Mouse (Mus musculus): ENCODE results near the gene Iqcf5. TPM values are rescaled to one million over a fixed set of nuclear protein-coding genes. Genes with fewer than 3 reads are reported as not detected.
"Not testable (repeated sequence)": the region's sequence is repeated elsewhere in the genome, so short reads cannot be mapped to it uniquely, and the experiment has no call there.

Gene Iqcf5
- polyA plus RNA-seq, 1 experiment from 2014 or later = not detected

DNA sequence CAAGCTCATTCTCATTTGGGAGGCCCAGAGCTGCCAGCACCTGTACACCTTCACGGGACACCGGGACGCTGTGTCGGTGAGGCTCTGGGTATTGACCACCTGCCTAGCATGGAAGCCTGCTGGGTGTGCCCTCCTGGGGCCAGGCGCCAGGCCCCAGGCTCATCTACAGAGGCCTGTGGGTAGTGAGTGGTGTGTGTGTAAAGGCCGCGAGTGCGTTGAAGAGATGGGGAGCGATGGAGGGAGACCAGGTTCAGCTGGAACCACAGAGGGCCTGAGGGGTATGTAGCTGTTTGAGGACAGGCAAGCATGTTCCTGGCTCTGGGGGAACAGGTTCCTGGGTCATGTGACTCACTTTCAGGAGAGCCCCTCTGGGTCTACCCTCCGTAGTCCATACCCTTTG is 31.2 kb upstream of the Iqcf5 start:
- 93% methylated on average over 10 of the region's 10 CpGs for WGBS
- ATAC-seq (ENCODE audit: low FRiP score) = no peak
- no peak overlapping the region for H3K27ac ChIP-seq
- peaks cover 8% of the 10 kb centered on the region for H3K4me1 ChIP-seq (replicated peaks)
- no peak overlapping the region for H3K4me3 ChIP-seq
- peaks cover 66% of the 10 kb centered on the region for H3K36me3 ChIP-seq
- no peaks in the 10 kb centered on the region for H3K9me3 ChIP-seq
- H3K27me3 ChIP-seq = no peaks in the 10 kb centered on the region
- no peak overlapping the region for H3K9ac ChIP-seq
- no peak overlapping the region for H3K4me2 ChIP-seq

DNA sequence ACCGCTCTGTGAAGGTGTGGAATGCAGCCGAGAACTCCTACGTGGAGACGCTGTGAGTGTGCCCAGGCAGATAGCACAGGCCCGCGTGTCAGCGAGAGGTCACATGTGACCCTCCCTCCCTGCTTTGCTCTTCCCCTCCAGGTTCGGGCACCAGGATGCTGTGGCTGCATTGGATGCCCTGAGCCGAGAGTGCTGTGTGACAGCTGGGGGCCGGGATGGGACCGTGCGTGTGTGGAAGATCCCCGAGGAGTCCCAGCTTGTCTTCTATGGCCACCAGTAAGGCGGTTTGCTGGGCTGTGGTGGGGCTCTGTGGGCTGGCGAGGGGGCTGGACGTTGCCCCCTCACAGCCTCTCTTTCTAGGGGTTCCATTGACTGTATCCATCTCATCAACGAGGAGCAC is 30.8 kb upstream of the Iqcf5 start:
- no peak overlapping the region for H3K4me3 ChIP-seq
- H3K36me3 ChIP-seq = peaks cover 66% of the 10 kb centered on the region
- 93% methylated on average over 17 of the region's 17 CpGs for WGBS
- H3K27me3 ChIP-seq = no peaks in the 10 kb centered on the region
- no peak overlapping the region for H3K4me2 ChIP-seq
- no peak overlapping the region for H3K27ac ChIP-seq
- no peaks in the 10 kb centered on the region for H3K9me3 ChIP-seq
- ATAC-seq (ENCODE audit: low FRiP score) = no peak
- H3K9ac ChIP-seq = no peak overlapping the region
- H3K4me1 ChIP-seq (replicated peaks) = peaks cover 4% of the 10 kb centered on the region; the same call in 1 of the 2 replicates

DNA sequence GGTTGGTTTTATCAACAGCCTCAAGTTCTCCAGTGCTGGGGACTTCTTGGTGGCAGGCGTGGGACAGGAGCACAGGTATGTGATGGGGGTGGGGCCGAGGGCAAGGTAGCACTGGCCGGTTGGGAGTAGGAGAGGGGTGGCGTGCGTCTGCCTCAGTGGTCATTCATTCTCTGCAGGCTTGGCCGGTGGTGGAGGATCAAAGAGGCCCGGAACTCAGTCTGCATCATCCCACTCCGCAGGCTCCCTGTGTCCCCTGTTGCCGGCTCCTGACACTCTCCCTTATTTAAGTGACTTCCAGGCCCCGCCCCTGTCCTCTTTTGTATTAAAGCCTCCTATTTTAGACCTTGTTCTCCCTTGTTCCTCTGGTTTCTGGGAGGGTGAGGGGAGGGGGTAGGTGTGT is 29.3 kb upstream of the Iqcf5 start:
- no peaks in the 10 kb centered on the region for H3K27me3 ChIP-seq
- H3K4me2 ChIP-seq = no peak overlapping the region
- WGBS = 82% methylated on average over 10 of the region's 10 CpGs
- H3K4me3 ChIP-seq = no peak overlapping the region
- H3K9me3 ChIP-seq = no peaks in the 10 kb centered on the region
- H3K27ac ChIP-seq = no peak overlapping the region
- H3K36me3 ChIP-seq = peaks cover 63% of the 10 kb centered on the region
- H3K9ac ChIP-seq = no peak overlapping the region
- H3K4me1 ChIP-seq (replicated peaks) = no peaks in the 10 kb centered on the region
- ATAC-seq (ENCODE audit: low FRiP score) = no peak

DNA sequence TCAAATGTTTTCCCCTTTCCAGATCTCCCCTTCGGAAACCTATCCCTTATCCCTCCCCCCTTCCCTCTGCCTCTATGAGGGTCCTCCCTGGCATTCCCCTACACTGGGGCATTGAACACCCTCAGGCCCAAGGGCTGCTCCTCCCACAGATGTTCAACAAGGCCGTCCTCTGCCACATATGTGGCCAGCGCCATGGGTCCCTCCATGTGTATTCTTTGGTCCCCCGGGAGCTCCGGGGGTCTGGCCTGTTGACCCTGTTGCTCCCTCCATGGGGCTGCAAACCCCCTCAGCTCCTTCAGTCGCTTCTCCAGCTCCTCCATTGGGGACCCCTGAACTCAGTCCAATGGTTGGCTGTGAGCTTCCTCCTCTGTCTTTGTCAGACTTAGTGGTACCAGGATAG is 26.8 kb upstream of the Iqcf5 start:
- not testable (repeated sequence) for H3K4me1 ChIP-seq (replicated peaks); H3K27ac ChIP-seq; H3K4me2 ChIP-seq; H3K4me3 ChIP-seq; H3K27me3 ChIP-seq; H3K9ac ChIP-seq; ATAC-seq (ENCODE audit: low FRiP score); H3K9me3 ChIP-seq
- H3K36me3 ChIP-seq = peaks cover 39% of the 10 kb centered on the region
- WGBS = 88% methylated on average over 6 of the region's 6 CpGs

DNA sequence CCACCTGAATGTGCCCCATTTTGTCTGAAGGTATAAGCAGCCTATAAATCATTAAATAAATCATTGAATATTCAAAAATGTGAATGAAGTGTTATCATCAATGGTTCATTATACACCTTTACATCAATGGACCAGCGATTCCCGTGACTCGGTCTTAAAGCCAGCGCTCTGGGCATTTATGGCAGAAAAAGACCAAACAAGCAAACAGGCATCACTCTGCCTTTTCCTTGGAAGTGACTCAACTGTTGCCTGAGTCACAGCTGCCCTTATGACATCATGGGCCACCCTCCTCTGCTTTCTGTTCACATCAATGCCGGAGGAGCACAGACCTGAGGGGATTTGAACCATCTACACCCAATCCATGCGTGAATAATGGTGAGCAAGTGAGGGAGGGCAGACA is 14.7 kb upstream of the Iqcf5 start, which contains the start of gene Iqcf1:
Iqcf1 (plus strand) TSS at position 301 of the 400 bp plus-strand sequence.
- no peak within 1 kb of the TSS for H3K4me3 ChIP-seq
- no peak within 1 kb of the TSS for H3K27ac ChIP-seq
- H3K4me1 ChIP-seq (replicated peaks) = no peaks in the 10 kb centered on the region
- WGBS = 94% methylated on average over 6 of the region's 6 CpGs
- no peak within 1 kb of the TSS for H3K9ac ChIP-seq
- H3K36me3 ChIP-seq = no peaks in the 10 kb centered on the region
- ATAC-seq (ENCODE audit: low FRiP score) = no peak
- H3K27me3 ChIP-seq = 0 out of 2 replicates have a peak, but pooled peaks cover 2% of the 10 kb centered on the region
- no peak within 1 kb of the TSS for H3K4me2 ChIP-seq
- H3K9me3 ChIP-seq = no peaks in the 10 kb centered on the region

DNA sequence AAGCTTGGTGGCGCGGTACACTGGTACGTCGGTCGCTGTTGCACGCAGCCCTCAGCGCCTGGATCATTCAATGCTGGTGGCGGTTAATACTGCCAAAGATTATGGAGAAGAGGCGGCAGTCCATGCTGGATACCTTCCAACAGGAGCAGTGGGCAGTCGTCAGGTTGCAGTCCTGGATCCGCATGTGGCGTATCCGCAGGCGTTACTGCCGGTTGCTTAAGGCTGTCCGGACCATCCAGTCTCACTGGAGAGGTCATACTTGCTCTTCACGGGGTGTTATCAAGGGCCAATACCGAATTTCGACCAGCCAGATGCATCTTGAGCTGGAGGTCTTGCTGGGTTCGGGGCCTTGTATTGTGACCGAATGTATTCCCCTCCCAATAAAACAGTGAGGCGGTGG is 12.5 kb upstream of the Iqcf5 start:
- WGBS = 92% methylated on average over 22 of the region's 22 CpGs
- Histone ChIP-seq H3K9me3 (no peaks in the 10 kb centered on the region), H3K4me2 (no peak overlapping the region), H3K9ac (no peak overlapping the region), H3K4me1 (replicated peaks) (no peaks in the 10 kb centered on the region), H3K27ac (no peak overlapping the region), H3K4me3 (no peak overlapping the region), H3K36me3 (no peaks in the 10 kb centered on the region), H3K27me3 (0 out of 2 replicates have a peak, but pooled peaks cover 2% of the 10 kb centered on the region)
- no peak for ATAC-seq (ENCODE audit: low FRiP score)

DNA sequence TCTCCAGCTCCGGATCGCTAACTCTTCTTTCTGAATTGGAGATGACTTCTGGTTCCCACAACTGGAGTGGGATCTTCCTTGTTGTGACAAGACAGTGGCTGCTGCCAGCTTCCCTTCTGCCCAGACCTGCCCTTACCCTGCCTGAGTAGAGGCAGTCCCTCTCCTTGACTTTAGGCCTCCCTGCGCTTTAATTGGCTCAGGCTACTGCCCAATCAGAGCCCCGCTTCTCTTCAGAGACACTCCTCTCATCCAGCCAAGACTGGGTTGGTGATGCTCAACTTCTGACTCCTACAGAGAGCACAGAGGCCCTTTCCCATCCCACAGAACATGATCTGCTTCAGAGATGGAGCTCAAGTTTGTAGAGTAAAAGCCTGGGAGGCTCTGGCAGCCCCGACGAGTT is 10.1 kb upstream of the Iqcf5 start:
- H3K36me3 ChIP-seq = no peaks in the 10 kb centered on the region
- no peak overlapping the region for H3K27ac ChIP-seq
- no peak for ATAC-seq (ENCODE audit: low FRiP score)
- H3K4me3 ChIP-seq = no peak overlapping the region
- no peak overlapping the region for H3K9ac ChIP-seq
- no peaks in the 10 kb centered on the region for H3K9me3 ChIP-seq
- H3K4me1 ChIP-seq (replicated peaks) = no peaks in the 10 kb centered on the region
- 0 out of 2 replicates have a peak, but pooled peaks cover 2% of the 10 kb centered on the region for H3K27me3 ChIP-seq
- WGBS = 75% methylated on average over 6 of the region's 6 CpGs
- no peak overlapping the region for H3K4me2 ChIP-seq

DNA sequence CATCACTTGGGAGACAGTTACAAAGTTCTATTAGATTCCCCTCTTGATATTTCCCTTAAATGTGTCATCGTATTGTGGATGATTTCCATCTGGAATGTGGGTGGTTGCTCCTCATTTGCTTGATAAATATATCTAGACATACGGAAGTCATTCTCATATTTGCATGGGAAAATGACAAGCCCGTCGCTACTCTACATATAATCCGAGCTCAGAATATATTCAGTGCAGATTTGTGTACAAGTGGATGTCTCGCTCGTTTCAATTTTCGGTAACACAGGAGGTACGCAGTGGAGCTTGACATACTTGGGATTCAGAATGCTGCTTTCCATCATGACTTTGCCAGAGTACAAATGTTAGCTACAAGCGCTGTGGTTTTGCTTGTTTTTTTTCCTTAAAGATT is 5.0 kb upstream of the Iqcf5 start:
- Histone ChIP-seq H3K4me3 (no peak overlapping the region), H3K27ac (no peak overlapping the region), H3K27me3 (no peaks in the 10 kb centered on the region), H3K9ac (no peak overlapping the region), H3K9me3 (no peaks in the 10 kb centered on the region), H3K36me3 (no peaks in the 10 kb centered on the region), H3K4me2 (no peak overlapping the region), H3K4me1 (replicated peaks) (no peaks in the 10 kb centered on the region; the same call in 1 of the 2 replicates)
- no peak for ATAC-seq (ENCODE audit: low FRiP score)
- WGBS = 93% methylated on average over 10 of the region's 10 CpGs

DNA sequence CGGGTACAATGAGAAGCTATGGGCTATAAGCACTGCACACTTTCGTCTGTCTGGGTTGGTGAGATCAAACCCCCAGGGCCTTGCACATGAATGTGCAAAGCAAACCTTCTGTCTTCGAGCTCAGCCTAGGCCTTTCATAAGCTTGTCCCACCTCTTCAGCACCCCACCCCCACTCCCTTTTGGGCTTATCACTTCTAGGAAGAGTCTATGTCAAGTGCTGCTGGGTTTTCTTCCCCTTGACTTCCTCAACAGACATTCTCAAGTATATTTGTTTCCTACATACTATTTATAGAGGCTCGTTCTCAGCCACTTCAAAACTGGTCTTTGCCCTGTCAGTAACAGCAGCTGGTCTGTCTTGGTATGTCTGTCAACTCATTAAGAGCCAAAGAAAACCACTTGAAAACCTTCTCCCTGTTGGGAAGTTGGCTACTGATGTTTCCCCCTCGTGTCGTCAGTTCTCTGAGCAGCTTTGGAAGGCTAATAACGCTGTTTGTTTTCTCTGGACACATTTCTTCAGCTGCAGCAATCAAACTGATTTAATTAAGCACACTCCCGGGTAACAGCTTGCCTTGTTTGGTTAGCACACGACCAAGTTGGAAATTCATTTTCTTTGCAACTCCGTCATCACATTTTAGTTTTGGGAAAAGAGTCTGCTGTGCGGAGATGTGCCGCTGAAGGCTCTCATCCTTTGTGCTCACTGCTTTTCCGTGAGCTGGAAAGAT is 1.5 kb upstream of the Iqcf5 start:
- H3K9ac ChIP-seq = no peak overlapping the region
- H3K4me2 ChIP-seq = no peak overlapping the region
- ATAC-seq (ENCODE audit: low FRiP score) = no peak
- H3K4me1 ChIP-seq (replicated peaks) = no peaks in the 10 kb centered on the region; the same call in 1 of the 2 replicates
- WGBS = 74% methylated on average over 13 of the region's 13 CpGs
- no peaks in the 10 kb centered on the region for H3K9me3 ChIP-seq
- H3K36me3 ChIP-seq = no peaks in the 10 kb centered on the region
- H3K27me3 ChIP-seq = no peaks in the 10 kb centered on the region
- H3K4me3 ChIP-seq = no peak overlapping the region
- no peak overlapping the region for H3K27ac ChIP-seq

DNA sequence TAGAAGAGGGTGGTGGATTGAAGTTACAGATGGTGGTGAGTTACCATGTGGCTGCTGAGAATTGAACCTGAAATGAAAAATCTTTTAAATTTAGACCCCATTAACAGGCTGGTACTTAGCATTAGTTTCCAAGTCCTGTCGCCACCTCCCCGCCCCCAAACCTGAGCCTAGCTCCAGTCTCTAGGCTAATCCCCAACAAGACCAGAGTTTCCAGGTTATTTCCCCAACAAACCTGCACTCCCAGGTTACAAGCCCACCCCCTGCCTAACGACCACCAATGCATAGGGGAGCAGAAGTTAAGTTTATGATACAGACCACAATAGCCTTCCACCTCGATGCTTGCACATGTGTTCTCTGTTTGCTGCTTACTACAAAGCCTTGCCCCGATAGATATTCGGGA is 807 bp upstream of the Iqcf5 start:
- no peak overlapping the region for H3K4me3 ChIP-seq
- H3K36me3 ChIP-seq = no peaks in the 10 kb centered on the region
- H3K9me3 ChIP-seq = no peaks in the 10 kb centered on the region
- H3K4me2 ChIP-seq = no peak overlapping the region
- WGBS = 82% methylated on average over 6 of the region's 6 CpGs
- ATAC-seq (ENCODE audit: low FRiP score) = no peak
- no peak overlapping the region for H3K27ac ChIP-seq
- no peak overlapping the region for H3K9ac ChIP-seq
- H3K4me1 ChIP-seq (replicated peaks) = no peaks in the 10 kb centered on the region; the same call in 1 of the 2 replicates
- no peaks in the 10 kb centered on the region for H3K27me3 ChIP-seq

DNA sequence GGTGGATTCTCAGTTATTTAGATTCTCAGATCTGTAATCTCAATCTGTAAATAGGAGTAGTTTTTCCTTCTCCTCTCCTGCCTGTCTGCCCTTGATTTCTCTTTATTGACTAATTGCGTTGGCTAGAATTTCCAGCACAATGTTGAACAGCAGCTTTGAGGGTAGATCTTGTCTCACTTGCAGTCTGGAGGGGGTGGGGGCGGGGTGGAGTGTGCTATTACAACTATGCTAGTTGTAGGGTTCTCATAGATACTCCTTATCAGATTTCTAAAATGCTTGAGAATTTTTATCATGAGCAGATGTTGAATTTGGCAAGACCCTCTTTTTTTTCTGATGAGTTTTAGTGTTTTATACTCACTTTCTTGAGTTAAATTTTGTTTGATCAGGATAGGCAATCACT is 5.1 kb downstream of the Iqcf5 start:
- no peaks in the 10 kb centered on the region for H3K36me3 ChIP-seq
- H3K4me1 ChIP-seq (replicated peaks) = no peaks in the 10 kb centered on the region
- no peaks in the 10 kb centered on the region for H3K27me3 ChIP-seq
- 85% methylated on average over 2 of the region's 2 CpGs for WGBS
- no peak overlapping the region for H3K27ac ChIP-seq
- H3K4me2 ChIP-seq = no peak overlapping the region
- no peak overlapping the region for H3K9ac ChIP-seq
- no peak for ATAC-seq (ENCODE audit: low FRiP score)
- H3K4me3 ChIP-seq = no peak overlapping the region
- H3K9me3 ChIP-seq = no peaks in the 10 kb centered on the region

DNA sequence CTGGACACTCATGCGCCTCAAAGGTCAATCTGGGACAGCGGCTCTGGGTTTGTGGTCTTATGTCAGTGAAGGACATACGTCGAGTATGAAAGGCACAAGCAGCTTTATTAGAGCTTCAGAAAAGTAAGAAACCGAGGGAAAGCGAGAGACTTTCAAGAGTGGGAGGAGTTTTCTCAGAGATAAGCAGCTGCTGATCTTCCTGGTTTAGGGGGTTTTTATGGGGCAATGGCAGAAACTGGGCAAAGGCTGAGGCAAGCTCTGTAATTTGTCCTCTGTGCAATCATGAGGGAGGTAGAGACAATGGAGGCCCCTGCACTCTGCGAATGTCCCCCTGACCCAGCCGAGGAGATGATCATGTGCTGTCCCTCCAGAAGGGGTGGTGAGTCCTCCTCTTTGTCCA is 5.5 kb downstream of the Iqcf5 start:
- 85% methylated on average over 8 of the region's 8 CpGs for WGBS
- no peak overlapping the region for H3K4me2 ChIP-seq
- no peak overlapping the region for H3K9ac ChIP-seq
- H3K27ac ChIP-seq = no peak overlapping the region
- no peak for ATAC-seq (ENCODE audit: low FRiP score)
- no peaks in the 10 kb centered on the region for H3K36me3 ChIP-seq
- no peaks in the 10 kb centered on the region for H3K9me3 ChIP-seq
- H3K4me3 ChIP-seq = no peak overlapping the region
- H3K4me1 ChIP-seq (replicated peaks) = no peaks in the 10 kb centered on the region
- H3K27me3 ChIP-seq = no peaks in the 10 kb centered on the region

DNA sequence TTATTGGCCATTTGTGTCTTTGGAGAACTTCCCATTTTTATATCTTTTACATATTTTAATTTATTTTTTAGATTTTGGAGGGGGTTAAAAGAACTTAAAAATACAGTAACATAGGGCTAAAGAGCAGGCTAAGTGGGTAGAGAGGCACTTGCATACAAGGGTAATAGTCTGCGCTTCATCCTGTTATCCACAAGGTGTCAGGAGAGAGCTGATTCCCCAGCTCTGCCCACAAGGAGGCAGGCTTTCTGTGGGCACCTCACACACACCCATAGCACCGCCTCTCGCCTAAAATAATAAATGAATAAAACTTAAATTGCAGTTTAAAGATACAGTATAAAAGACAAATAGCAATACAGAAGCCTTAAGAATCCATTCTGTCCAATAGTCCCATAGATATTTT is 17.5 kb downstream of the Iqcf5 start:
- 20% methylated on average over 3 of the region's 3 CpGs for WGBS
- no peaks in the 10 kb centered on the region for H3K36me3 ChIP-seq

More for the DNA sequence above, 17.5 kb downstream of the Iqcf5 start:
- no peak for ATAC-seq (ENCODE audit: low FRiP score)
- no peaks in the 10 kb centered on the region for H3K9me3 ChIP-seq
- H3K27ac ChIP-seq = no peak overlapping the region
- H3K9ac ChIP-seq = no peak overlapping the region
- no peak overlapping the region for H3K4me2 ChIP-seq
- no peak overlapping the region for H3K4me3 ChIP-seq
- no peaks in the 10 kb centered on the region for H3K4me1 ChIP-seq (replicated peaks)
- H3K27me3 ChIP-seq = no peaks in the 10 kb centered on the region
